Mouse (Mus musculus): Measurements from ENCODE around the gene Rnf220.

DNA sequence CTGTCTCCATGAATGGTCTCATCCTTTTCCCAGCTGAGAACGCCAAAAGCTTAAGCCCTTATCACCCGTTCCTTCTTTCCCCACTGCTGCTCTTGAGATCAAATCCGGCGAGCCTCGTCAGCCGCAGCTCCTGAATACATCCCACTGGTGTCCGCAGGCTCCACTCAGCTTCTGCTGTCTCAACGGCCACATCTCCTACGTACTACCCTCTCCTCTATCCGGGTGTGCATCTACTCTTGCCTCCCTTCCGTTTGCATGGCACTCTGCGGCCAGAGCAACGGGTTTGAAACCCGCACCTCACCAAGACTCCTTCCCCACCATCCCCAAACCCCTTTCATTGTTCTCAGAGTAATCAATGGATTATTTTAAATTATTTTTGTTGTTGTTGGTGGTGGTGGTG is 58.8 kb downstream of the Rnf220 start:
- TF ChIP-seq CTCF (IDR thresholded peaks at IDR 0.05; ENCODE audit: extremely low read depth, insufficient read depth, insufficient read length, insufficient replicate concordance) (no peak), POLR2A (IDR thresholded peaks at IDR 0.05; ENCODE audit: low read depth, low read length) (no peak)
